Mouse (Mus musculus): Measurements from ENCODE around the gene Mtr.

DNA sequence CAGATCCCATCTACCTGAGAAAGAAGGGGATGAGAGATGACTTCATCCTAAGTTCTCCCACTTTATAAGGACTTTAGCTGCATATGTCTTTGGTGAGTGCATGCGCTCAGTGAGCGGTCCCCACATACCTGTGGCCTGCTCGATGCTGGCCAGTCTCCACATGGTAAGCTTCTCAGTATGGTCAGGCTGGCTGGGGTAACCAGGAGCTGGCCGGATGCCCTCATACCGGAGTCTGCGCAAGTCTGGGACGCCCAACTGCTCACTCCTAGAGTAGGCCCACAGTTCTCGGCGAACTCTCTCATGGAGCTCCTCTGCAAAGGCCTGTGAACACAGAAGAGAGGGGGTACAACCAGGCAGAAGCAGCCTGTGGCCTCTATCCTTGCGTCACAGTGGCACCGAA is 68.7 kb downstream of the Mtr start:
- TF ChIP-seq CTCF (IDR thresholded peaks at IDR 0.05; ENCODE audit: low read depth, low read length) = no peak
- no peak for TF ChIP-seq POLR2A (IDR thresholded peaks at IDR 0.05; ENCODE audit: insufficient read depth, low read length)
- TF ChIP-seq EP300 (IDR thresholded peaks at IDR 0.05; ENCODE audit: insufficient read depth, low read depth, low read length) = no peak

Data from ES-Bruce4 (cell line).